Mouse (Mus musculus) embryonic facial prominence, embryonic 14.5 days (tissue): ENCODE measurements around the gene Zfand3. TPM values are rescaled to one million over a fixed set of nuclear protein-coding genes. Genes with fewer than 3 reads are reported as not detected.

Source experiments
- ATAC-seq: fragments of 200-750 bp; cut with Nextera tagmentation; 2 replicates; pipeline ENCODE4 v1.8.0; 2017; ENCODE audit warnings: low read depth, moderate number of reproducible peaks, moderate TSS enrichment
- DNase-seq: peaks from one replicate; pipeline ENCODE4 v3.0.0-alpha.2; 2015; ENCODE audit warnings: low spot score
- H3K27ac ChIP-seq: fragments of 300-500 bp; sonication (generic); replicated peaks from 2 replicates; pipeline ENCODE4 v1.5.1; 2014; ENCODE audit warnings: low read depth, mild to moderate bottlenecking, low read length, moderate library complexity
- H3K27me3 ChIP-seq: fragments of 300-500 bp; sonication (generic); replicated peaks from 2 replicates; pipeline ENCODE4 v1.6.1; 2014; ENCODE audit warnings: low read length; ENCODE audit not compliant: control insufficient read depth, insufficient read depth
- H3K36me3 ChIP-seq: fragments of 300-500 bp; sonication (generic); 2 replicates; pipeline ENCODE4 v1.6.1; 2014; ENCODE audit warnings: low read length, mixed read lengths; ENCODE audit not compliant: control insufficient read depth, insufficient read depth
- H3K4me1 ChIP-seq: fragments of 300-500 bp; sonication (generic); 2 replicates; pipeline ENCODE4 v1.6.1; 2014; ENCODE audit warnings: antibody characterized with exemption, low read length; ENCODE audit not compliant: control insufficient read depth, insufficient read depth
- H3K4me2 ChIP-seq: fragments of 300-500 bp; sonication (generic); 2 replicates; pipeline ENCODE4 v1.6.1; 2014; ENCODE audit warnings: low read depth, mild to moderate bottlenecking, low read length, moderate library complexity, mixed read lengths
- H3K4me3 ChIP-seq: fragments of 300-500 bp; sonication (generic); 2 replicates; pipeline ENCODE4 v1.5.1; 2014; ENCODE audit warnings: low read depth, mild to moderate bottlenecking, low read length
- H3K9ac ChIP-seq: fragments of 300-500 bp; sonication (generic); 2 replicates; pipeline ENCODE4 v1.6.1; 2014; ENCODE audit warnings: low read depth, mild to moderate bottlenecking, low read length, moderate library complexity, mixed read lengths
- H3K9me3 ChIP-seq: fragments of 300-500 bp; sonication (generic); 2 replicates; pipeline ENCODE4 v1.6.1; 2016; ENCODE audit warnings: low read length; ENCODE audit not compliant: control insufficient read depth
- WGBS: fragments of 180-500 bp; shearing (Covaris S2); extraction: QIAGEN DNeasy Blood & Tissue Kit; methylation state at CpG from one replicate; pipeline ENCODE4 v1.1.7; 2014; 5-methylcytosine and 5-hydroxymethylcytosine counted together
- polyA plus RNA-seq: library from polyadenylated mRNA; unstranded; fragments of >200 nt; fragmentation: Nextera tagmentation; extraction: Ambion mirVana; gene quantifications from 2 replicates; pipeline ENCODE4 v1.2.1, GENCODE M21; 2014

Zfand3 gene
- polyA plus RNA-seq, 1 experiment from 2014 or later, result 41.0 TPM

DNA sequence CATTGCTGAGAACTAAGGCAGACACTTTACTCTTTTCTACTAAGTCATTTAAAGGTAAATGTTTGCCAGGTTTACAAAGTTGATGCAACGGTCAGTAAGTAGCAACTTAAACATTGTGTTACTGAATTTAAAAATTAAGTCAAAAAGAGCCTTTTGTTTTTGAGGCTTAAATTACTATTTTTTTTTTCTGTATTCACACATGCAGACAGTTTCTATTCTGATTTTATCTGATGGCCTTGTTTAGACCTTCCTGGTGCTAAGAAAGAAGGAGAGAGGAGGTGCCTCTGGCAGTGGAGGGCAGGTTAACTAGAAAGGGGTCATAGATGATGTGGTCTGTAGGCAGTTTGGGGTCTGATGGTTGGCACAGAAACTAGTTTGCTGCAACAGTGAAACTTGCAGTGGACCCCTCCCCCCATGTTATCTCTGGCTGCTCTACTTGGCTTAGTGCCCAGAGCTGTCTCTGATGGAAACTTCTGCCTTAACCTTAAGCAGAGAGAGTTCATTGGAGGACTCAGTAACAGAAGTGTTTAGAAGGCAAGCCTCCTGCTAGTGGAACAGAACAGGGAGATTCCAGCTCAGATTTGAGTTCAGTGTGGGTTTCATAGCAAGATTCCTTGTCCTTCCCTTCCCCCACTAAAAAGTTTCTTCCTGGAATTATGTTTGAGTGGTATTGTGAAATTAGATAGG, 23.0 kb downstream of the Zfand3 start:
- Histone ChIP-seq H3K9me3 (no peaks in the 10 kb centered on the region), H3K4me1 (peaks cover 51% of the 10 kb centered on the region), H3K4me2 (peak overlapping the region; percentile 5; the same call in 1 of the 2 replicates), H3K4me3 (no peak overlapping the region), H3K27ac (peak overlapping the region; percentile 49), H3K36me3 (no peaks in the 10 kb centered on the region), H3K27me3 (no peaks in the 10 kb centered on the region), H3K9ac (no peak overlapping the region)
- peak; percentile 91 for DNase-seq
- ATAC-seq, result peak; percentile 81
- 39% methylated on average over 1 of the region's 1 CpGs for WGBS

DNA sequence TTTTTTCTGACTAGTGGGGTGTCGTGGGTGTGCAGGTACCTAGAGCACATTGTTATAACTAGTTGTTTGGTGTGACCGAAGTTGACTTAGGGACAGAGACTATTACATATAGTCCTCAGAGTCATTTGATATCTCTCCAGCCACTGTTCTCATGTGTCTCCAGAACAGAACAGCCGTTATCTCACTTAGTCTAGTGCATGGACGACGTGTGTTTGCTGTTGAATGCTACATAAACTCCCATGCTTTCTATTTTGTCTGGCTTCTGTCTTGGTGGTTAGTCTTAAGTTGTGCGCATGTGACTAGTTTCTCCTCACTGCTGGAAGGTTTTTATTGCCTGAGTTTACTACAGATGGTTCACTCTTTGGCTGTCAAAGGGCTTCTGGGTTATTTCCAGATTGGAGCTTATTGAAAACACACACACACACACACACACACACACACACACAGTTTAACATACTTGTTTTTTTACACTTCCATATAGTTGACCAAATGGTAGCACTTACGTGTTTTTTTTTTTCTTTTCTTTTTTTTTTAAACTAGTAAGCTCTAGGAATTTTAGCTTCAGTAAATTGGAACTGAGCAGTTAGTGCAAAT, 25.2 kb downstream of the Zfand3 start:
- Histone ChIP-seq H3K4me1 (peaks cover 50% of the 10 kb centered on the region), H3K9me3 (no peaks in the 10 kb centered on the region), H3K27me3 (no peaks in the 10 kb centered on the region), H3K9ac (no peak overlapping the region), H3K4me3 (no peak overlapping the region), H3K27ac (no peak overlapping the region), H3K36me3 (no peaks in the 10 kb centered on the region), H3K4me2 (no peak overlapping the region)
- 60% methylated on average over 7 of the region's 7 CpGs for WGBS
- DNase-seq, result no peak
- no peak for ATAC-seq

DNA sequence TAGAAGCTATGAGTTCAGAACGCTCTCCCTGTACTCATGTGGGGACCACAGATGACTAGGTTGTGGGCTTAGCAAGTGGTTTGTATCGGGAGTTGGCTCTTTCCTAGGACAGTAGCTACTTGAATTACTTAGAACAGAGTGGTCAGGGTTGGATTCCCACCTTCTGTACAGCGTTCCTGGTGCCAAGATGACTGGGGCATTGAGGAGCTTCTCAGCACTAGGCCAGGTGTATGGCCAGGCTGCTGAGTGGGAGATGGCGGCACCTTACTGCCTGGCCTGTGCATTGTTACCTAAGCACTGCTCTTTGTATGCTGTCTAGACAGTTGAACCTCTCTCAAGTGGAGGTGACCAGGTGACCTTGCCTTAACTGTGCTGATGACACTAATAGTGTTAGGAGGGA, 28.3 kb downstream of the Zfand3 start:
- H3K4me1 ChIP-seq, result peaks cover 25% of the 10 kb centered on the region
- ATAC-seq (no peak), DNase-seq (no peak)
- no peaks in the 10 kb centered on the region for H3K27me3 ChIP-seq
- no peak overlapping the region for H3K27ac ChIP-seq
- 91% methylated on average over 4 of the region's 4 CpGs for WGBS
- no peak overlapping the region for H3K9ac ChIP-seq
- H3K4me2 ChIP-seq, result no peak overlapping the region
- H3K9me3 ChIP-seq, result no peaks in the 10 kb centered on the region
- no peaks in the 10 kb centered on the region for H3K36me3 ChIP-seq
- H3K4me3 ChIP-seq, result no peak overlapping the region

DNA sequence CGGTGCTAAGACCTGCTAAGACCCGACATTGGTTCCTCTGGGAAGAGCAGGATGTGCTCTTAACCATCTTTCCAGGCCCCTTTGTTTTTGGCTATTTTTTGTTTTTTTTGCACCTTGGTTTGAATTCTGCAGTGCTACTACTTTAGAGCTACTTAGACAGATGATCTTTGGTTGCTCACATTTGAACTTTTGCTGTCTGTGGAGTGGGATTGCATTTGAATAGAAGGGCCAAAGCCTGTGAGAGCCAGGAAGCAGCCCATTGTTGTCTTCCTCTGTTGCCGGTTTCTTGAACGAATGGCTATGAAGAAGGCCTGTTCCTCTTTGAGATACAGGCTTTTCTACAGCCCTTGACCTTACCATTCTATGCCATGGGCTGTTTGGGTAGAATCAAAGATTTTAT, 29.5 kb downstream of the Zfand3 start:
- DNase-seq (no peak), ATAC-seq (no peak)
- WGBS, result 74% methylated on average over 4 of the region's 4 CpGs
- Histone ChIP-seq H3K36me3 (no peaks in the 10 kb centered on the region), H3K4me2 (no peak overlapping the region), H3K4me3 (no peak overlapping the region), H3K27ac (no peak overlapping the region), H3K9ac (no peak overlapping the region), H3K4me1 (peaks cover 13% of the 10 kb centered on the region), H3K9me3 (no peaks in the 10 kb centered on the region), H3K27me3 (no peaks in the 10 kb centered on the region)

DNA sequence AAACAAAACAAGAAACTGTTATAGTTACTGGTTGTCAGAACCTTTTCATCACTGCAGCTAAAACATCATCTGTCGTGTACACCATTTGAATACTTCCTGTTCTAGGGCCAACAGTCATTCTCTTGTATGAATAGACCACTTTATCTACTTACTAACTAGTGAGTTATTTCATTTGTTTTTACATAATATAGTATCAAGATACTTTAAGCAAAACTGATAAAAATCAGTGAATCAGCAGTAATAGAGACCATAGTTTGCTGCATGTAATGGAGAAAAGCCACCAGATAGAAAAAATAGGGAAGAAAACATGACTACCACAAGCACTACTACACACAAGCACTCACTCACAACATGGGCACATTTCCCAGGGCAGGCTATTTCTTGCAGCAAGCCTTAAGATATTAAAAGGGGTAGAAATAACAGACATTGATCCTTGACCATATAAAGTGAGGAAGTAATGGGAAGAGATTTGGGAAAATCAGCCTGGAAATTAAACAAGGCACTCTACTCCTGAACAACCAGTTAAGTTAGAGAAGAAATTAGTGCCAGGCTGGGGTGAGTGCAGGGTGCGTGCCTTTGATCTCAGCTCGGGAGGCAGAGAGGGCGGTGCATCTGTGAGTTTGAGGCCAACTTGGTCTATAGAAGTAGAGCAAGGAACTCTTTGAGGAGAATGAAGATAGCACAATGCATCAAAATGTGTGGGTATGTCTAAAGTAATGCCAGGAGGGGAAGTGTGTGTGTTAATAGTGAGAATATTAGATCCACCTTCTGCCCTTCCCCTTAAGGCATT, 30.9 kb downstream of the Zfand3 start:
- H3K9me3 ChIP-seq, result no peaks in the 10 kb centered on the region
- WGBS, result 66% methylated on average over 4 of the region's 4 CpGs
- DNase-seq (no peak), ATAC-seq (no peak)
- H3K4me2 ChIP-seq, result no peak overlapping the region
- H3K36me3 ChIP-seq, result no peaks in the 10 kb centered on the region
- no peak overlapping the region for H3K9ac ChIP-seq
- no peak overlapping the region for H3K27ac ChIP-seq
- H3K27me3 ChIP-seq, result no peaks in the 10 kb centered on the region
- H3K4me1 ChIP-seq, result peaks cover 3% of the 10 kb centered on the region; the same call in 1 of the 2 replicates
- H3K4me3 ChIP-seq, result no peak overlapping the region

DNA sequence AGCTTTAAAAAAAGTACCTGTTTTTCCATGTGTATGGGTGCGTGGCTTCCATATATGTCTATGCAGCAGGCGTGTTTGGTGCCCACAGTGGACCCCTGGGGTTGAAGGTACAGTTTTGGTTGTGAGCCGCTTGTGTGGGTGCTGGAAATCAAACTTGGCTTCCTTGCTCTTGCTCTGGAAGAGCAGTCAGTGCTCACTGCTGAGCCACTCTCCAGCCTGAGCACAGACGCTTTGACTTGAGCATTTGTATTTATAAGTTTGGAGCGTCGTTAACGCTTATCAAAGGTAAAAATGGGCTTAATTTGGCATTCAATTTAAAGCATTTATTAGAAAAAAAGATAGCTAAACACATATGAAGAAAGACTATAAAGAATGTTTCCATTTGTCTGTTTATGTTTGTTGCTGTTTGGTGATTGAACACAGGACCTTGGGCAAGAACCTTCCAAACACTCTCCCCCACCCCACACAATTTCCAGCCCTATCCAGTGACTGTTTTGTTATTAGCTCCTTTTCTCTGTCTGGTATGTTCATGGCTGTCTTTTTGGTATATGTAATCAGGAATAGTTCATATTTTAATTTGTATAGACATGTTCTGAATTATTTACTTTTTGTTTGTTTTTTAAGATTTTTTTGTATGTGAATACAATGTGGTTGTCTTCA, 38.8 kb downstream of the Zfand3 start:
- no peak for ATAC-seq
- no peak overlapping the region for H3K9ac ChIP-seq
- WGBS, result 95% methylated on average over 7 of the region's 7 CpGs

DNA sequence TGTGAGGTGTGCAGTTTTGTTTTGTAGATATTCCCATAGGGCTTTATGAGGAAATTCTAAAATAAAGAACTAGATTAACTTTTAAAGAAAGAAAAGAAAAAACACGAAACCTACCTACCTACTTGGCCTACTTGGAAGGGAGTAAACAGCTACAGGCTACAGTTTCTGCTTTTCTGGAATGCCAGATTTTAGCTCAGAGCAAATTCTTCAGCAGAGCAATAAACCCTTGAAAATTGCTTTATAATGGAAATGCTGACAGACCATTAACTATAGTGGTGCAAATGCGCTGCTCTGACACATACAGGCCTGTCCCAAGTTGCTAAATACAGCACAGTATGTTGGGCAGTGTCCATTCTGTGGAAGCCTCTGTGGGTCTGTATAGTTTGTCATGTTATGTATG, 40.6 kb downstream of the Zfand3 start:
- Histone ChIP-seq H3K9me3 (no peaks in the 10 kb centered on the region), H3K4me3 (no peak overlapping the region), H3K27ac (no peak overlapping the region), H3K4me1 (peaks cover 10% of the 10 kb centered on the region), H3K9ac (no peak overlapping the region), H3K4me2 (no peak overlapping the region), H3K27me3 (no peaks in the 10 kb centered on the region), H3K36me3 (no peaks in the 10 kb centered on the region)
- WGBS, result 54% methylated on average over 2 of the region's 2 CpGs
- no peak for DNase-seq
- ATAC-seq, result no peak

More for the DNA sequence above, 38.8 kb downstream of the Zfand3 start:
- Histone ChIP-seq H3K9me3 (no peaks in the 10 kb centered on the region), H3K27me3 (no peaks in the 10 kb centered on the region), H3K4me2 (no peak overlapping the region), H3K36me3 (no peaks in the 10 kb centered on the region), H3K4me1 (peaks cover 10% of the 10 kb centered on the region), H3K27ac (no peak overlapping the region), H3K4me3 (no peak overlapping the region)
- DNase-seq, result no peak

DNA sequence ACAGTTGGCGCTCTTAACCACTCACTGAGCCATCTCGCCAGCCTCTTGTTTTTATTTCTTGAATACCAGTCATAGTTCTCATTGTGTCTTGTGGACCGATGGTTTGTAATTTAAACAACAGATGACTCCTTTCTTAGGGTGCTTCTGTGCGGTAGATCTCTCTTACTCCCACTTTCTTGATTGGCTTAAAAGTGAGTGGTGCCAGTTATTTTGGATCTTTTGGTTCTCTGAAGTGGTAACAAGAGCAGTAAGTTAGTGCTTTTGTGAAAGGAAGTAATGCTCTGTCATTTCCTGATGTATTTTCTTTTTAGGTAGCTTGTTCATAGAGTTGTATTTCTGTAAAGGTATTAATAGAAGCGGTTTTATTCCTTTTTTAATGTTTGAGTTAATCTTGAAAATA, 42.1 kb downstream of the Zfand3 start:
- no peak for DNase-seq
- Histone ChIP-seq H3K9ac (no peak overlapping the region), H3K9me3 (no peaks in the 10 kb centered on the region), H3K27me3 (no peaks in the 10 kb centered on the region), H3K27ac (no peak overlapping the region; the same call in 1 of the 2 replicates), H3K4me3 (no peak overlapping the region), H3K36me3 (no peaks in the 10 kb centered on the region), H3K4me2 (no peak overlapping the region), H3K4me1 (peaks cover 10% of the 10 kb centered on the region)
- ATAC-seq, result no peak
- WGBS, result 93% methylated on average over 5 of the region's 5 CpGs
